Mouse (Mus musculus): ENCODE measurements around the gene Flad1. TPM values are rescaled to one million over a fixed set of nuclear protein-coding genes. Genes with fewer than 3 reads are reported as not detected.

Flad1 gene
- polyA plus RNA-seq, 1 experiment: 17.6 TPM

DNA sequence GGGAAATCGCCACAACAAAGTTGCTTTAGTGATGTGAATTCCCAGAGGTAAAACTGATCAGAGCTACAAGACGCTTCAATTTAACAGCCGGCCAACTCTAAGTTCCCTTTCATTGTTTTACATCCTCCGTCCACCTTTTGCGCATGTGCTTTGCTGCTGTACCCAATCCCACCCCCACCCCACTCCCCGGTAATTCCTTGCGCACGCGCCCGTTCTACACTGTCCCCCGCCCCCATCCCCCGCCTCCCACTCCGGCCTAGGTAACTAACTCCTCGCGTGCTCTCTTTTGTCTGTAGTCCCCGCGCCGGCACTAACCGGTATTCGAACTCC lies 6.1 kb upstream of the Flad1 start:
- Histone ChIP-seq H3K27ac (ENCODE audit: control insufficient read depth, insufficient read depth, low read depth, low read length, poor library complexity) (peak overlapping the region; percentile 57), H3K4me1 (ENCODE audit: control insufficient read depth, insufficient read depth, low read length) (peaks cover 3% of the 10 kb centered on the region; the same call in 1 of the 2 replicates)
- 1% methylated on average over 20 of the region's 20 CpGs for WGBS

DNA sequence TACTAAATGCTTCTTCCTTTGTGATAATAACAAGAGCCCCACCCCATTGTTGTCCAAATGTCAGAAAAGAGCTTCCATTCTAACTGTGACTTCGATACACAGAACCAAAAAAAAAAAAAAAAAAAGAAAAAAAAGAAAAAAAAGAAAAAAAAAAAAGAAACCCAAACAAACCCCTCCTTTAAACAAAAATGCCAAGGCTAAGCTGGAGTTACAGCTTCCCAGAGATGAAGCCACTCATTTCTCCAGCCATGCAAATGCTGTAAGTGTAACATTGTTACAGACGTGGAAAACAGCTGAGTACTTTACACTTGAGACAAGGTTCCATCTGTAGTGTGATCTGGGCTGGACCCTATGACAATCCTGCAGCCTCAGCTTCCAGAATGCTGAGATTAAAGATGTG lies 5.5 kb upstream of the Flad1 start:
- WGBS: 28% methylated on average over 2 of the region's 2 CpGs
- no peak for TF ChIP-seq POLR2A (IDR thresholded peaks at IDR 0.05; ENCODE audit: borderline replicate concordance, control insufficient read depth, low read depth, low read length)
- TF ChIP-seq CTCF (IDR thresholded peaks at IDR 0.05; ENCODE audit: control insufficient read depth, insufficient read depth, low read length): no peak
- Histone ChIP-seq H3K4me3 (replicated peaks; ENCODE audit: control insufficient read depth, low read depth, low read length) (peak overlapping the region; percentile 49), H3K4me1 (ENCODE audit: control insufficient read depth, insufficient read depth, low read length) (peaks cover 2% of the 10 kb centered on the region; the same call in 1 of the 2 replicates), H3K27ac (ENCODE audit: control insufficient read depth, insufficient read depth, low read depth, low read length, poor library complexity) (no peak overlapping the region)

More for the DNA sequence above, 6.1 kb upstream of the Flad1 start:
- TF ChIP-seq POLR2A (IDR thresholded peaks at IDR 0.05; ENCODE audit: borderline replicate concordance, control insufficient read depth, low read depth, low read length): no peak
- no peak for TF ChIP-seq CTCF (IDR thresholded peaks at IDR 0.05; ENCODE audit: control insufficient read depth, insufficient read depth, low read length)
- peak overlapping the region; percentile 90 for H3K4me3 ChIP-seq (replicated peaks; ENCODE audit: control insufficient read depth, low read depth, low read length)

DNA sequence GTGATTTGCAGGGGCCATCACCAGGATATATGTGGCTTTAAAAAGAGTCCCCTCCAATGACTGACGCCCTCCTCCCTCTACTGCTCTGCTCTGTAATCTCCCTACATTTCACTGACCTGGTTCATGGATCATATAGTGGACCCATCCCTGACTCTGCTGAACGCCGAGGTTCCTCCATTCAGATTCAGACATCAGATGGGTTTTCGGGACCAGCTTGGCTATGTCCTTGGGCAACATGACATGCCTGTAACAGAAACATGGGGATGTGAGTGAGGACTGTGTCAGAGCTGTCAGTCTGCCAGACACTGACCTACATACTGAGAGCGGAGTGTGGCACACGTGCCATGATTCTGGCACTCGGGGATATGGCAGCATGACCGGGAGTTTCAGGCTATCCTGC lies 4.5 kb upstream of the Flad1 start:
- H3K4me1 ChIP-seq (ENCODE audit: control insufficient read depth, insufficient read depth, low read length): peaks cover 2% of the 10 kb centered on the region; the same call in 1 of the 2 replicates
- no peak overlapping the region for H3K4me3 ChIP-seq (replicated peaks; ENCODE audit: control insufficient read depth, low read depth, low read length)
- H3K27ac ChIP-seq (ENCODE audit: control insufficient read depth, insufficient read depth, low read depth, low read length, poor library complexity): no peak overlapping the region
- TF ChIP-seq POLR2A (IDR thresholded peaks at IDR 0.05; ENCODE audit: borderline replicate concordance, control insufficient read depth, low read depth, low read length) (no peak), CTCF (IDR thresholded peaks at IDR 0.05; ENCODE audit: control insufficient read depth, insufficient read depth, low read length) (no peak)
- WGBS: 95% methylated on average over 8 of the region's 8 CpGs

DNA sequence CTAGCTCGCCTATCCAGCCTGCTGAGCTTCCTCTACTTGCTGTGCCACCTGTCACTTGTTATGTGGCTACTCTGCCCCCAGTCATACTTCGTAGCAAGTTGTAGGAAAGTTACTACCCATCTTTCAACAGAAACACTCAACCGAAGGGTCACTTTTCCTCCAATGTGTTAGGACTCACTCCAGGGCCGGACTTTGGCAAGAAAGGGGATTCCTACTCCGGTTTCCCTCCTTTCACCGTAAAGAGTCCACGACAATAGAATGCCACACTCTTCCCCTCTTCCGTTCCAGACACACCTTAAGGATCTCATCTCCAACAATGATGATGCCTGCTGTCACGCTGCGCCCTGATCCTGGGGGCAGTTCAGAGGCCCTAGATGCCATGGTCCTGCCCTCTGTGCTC lies 806 bp downstream of the Flad1 start:
- H3K4me1 ChIP-seq (ENCODE audit: control insufficient read depth, insufficient read depth, low read length): no peaks in the 10 kb centered on the region
- no peak overlapping the region for H3K27ac ChIP-seq (ENCODE audit: control insufficient read depth, insufficient read depth, low read depth, low read length, poor library complexity)
- H3K4me3 ChIP-seq (replicated peaks; ENCODE audit: control insufficient read depth, low read depth, low read length): peak overlapping the region; percentile 73
- no peak for TF ChIP-seq CTCF (IDR thresholded peaks at IDR 0.05; ENCODE audit: control insufficient read depth, insufficient read depth, low read length)
- TF ChIP-seq POLR2A (IDR thresholded peaks at IDR 0.05; ENCODE audit: borderline replicate concordance, control insufficient read depth, low read depth, low read length): no peak
- 77% methylated on average over 10 of the region's 10 CpGs for WGBS

DNA sequence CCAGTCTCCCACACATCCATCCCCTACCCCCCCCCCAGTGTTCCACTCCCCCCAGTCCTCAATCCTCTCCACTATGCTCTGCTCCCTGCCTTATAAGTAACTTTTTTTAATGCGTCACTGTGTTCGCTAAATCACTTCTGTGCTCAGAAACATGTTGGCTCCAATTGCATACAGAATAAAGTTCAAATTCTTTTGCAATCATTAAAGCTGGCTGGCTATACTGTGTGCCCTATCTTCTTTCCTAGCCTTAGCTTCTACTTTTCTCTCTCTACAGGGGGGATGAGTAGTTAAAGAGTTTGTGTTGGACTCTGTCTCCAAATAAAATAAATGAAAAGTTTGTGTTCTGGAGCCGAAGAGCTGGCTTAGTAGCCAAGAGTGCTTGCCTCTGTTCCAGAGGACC lies 2.0 kb downstream of the Flad1 start:
- 90% methylated on average over 3 of the region's 3 CpGs for WGBS
- no peaks in the 10 kb centered on the region for H3K4me1 ChIP-seq (ENCODE audit: control insufficient read depth, insufficient read depth, low read length)
- H3K4me3 ChIP-seq (replicated peaks; ENCODE audit: control insufficient read depth, low read depth, low read length): no peak overlapping the region
- no peak for TF ChIP-seq POLR2A (IDR thresholded peaks at IDR 0.05; ENCODE audit: borderline replicate concordance, control insufficient read depth, low read depth, low read length)
- TF ChIP-seq CTCF (IDR thresholded peaks at IDR 0.05; ENCODE audit: control insufficient read depth, insufficient read depth, low read length): no peak
- no peak overlapping the region for H3K27ac ChIP-seq (ENCODE audit: control insufficient read depth, insufficient read depth, low read depth, low read length, poor library complexity)

DNA sequence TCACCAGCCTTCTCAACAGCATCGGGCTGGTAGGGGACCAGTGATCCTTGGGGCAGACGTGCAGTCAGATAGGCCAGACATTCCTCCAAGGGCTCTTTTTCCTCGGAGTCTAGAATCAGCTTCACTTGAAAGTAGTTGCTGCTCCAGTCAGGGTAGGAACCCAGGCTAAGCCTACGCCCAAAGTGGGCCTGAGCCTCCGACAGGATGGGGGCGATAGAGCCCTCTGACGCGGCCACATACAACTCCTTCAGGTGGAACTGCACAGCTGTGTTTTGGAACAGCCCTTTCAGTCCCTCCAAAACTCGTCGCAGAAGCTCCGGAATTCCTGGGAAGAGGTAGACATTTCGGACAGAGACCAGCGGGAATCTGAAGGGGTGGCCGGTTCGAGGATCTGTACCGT lies 3.2 kb downstream of the Flad1 start:
- 90% methylated on average over 16 of the region's 16 CpGs for WGBS
- H3K4me1 ChIP-seq (ENCODE audit: control insufficient read depth, insufficient read depth, low read length): no peaks in the 10 kb centered on the region
- H3K27ac ChIP-seq (ENCODE audit: control insufficient read depth, insufficient read depth, low read depth, low read length, poor library complexity): no peak overlapping the region
- H3K4me3 ChIP-seq (replicated peaks; ENCODE audit: control insufficient read depth, low read depth, low read length): no peak overlapping the region
- no peak for TF ChIP-seq CTCF (IDR thresholded peaks at IDR 0.05; ENCODE audit: control insufficient read depth, insufficient read depth, low read length)
- TF ChIP-seq POLR2A (IDR thresholded peaks at IDR 0.05; ENCODE audit: borderline replicate concordance, control insufficient read depth, low read depth, low read length): no peak

DNA sequence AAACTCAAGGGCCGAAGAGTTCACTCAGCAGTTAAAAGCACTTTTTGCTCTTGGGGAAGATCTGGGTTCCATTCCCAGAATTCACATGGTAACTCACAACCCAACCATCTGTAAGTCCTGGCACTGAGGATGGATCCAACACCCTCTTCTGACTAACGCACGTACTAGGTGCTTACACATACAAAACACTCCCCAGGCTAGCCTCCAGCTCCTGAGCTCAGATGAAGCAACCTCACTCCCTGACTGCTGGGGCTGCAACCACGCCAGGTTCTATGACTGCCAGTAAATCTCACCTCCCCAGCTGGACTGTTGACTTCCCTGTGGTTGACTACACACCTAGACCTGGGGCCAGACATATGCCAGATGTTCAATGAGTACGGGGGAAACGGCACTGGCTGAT lies 4.8 kb downstream of the Flad1 start:
- 88% methylated on average over 6 of the region's 6 CpGs for WGBS
- no peaks in the 10 kb centered on the region for H3K4me1 ChIP-seq (ENCODE audit: control insufficient read depth, insufficient read depth, low read length)
- H3K4me3 ChIP-seq (replicated peaks; ENCODE audit: control insufficient read depth, low read depth, low read length): no peak overlapping the region
- H3K27ac ChIP-seq (ENCODE audit: control insufficient read depth, insufficient read depth, low read depth, low read length, poor library complexity): no peak overlapping the region
- TF ChIP-seq POLR2A (IDR thresholded peaks at IDR 0.05; ENCODE audit: borderline replicate concordance, control insufficient read depth, low read depth, low read length) (no peak), CTCF (IDR thresholded peaks at IDR 0.05; ENCODE audit: control insufficient read depth, insufficient read depth, low read length) (no peak)

DNA sequence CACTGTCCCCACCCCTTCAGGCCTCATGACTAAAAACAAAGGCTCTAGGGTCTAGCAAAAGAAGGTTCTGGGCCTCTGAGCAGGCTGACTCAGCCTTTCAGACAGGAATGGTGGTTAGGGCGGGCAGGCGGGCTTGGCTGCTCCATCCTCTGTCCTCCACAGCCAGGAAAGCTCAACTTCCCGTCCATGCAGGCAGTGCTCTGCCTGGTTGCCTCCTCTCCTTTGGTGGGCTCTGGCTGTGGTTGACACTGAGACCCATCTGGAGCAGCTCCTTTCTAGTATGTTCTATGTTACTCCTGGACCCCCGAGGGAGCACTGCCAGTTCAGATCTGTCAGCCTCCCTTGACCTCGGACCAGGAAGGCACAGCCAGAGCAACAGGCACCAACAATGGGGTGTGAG lies 9.0 kb downstream of the Flad1 start, which contains the start of gene Lenep:
TSS of gene Lenep (minus strand) at position 101 of the 400 bp plus-strand sequence.
- TF ChIP-seq CTCF (IDR thresholded peaks at IDR 0.05; ENCODE audit: control insufficient read depth, insufficient read depth, low read length) (no peak), POLR2A (IDR thresholded peaks at IDR 0.05; ENCODE audit: borderline replicate concordance, control insufficient read depth, low read depth, low read length) (no peak)
- 82% methylated on average over 5 of the region's 5 CpGs for WGBS
- Histone ChIP-seq H3K27ac (ENCODE audit: control insufficient read depth, insufficient read depth, low read depth, low read length, poor library complexity) (no peak within 1 kb of the TSS), H3K4me3 (replicated peaks; ENCODE audit: control insufficient read depth, low read depth, low read length) (no peak within 1 kb of the TSS), H3K4me1 (ENCODE audit: control insufficient read depth, insufficient read depth, low read length) (no peaks in the 10 kb centered on the region)

DNA sequence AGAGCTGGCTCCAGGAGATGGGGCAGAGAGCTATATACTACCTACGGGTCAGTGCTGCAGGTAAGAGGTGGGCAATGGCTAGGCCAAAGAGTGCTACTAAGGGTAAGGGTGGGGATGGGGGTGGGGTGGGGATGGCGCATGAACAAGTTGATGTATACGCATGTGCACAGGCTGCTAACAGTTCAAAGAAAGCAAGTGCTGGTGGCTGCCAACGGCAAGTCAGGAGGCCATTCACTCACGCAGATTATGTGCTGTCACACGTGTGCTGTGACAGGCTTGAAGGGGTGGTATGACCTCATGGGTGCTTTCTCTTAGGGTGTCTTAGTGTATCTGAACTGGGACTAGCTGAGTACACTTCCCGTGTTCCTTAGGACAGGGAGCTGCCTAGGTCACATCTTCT lies 10.3 kb downstream of the Flad1 start:
- H3K4me3 ChIP-seq (replicated peaks; ENCODE audit: control insufficient read depth, low read depth, low read length): no peak overlapping the region
- H3K4me1 ChIP-seq (ENCODE audit: control insufficient read depth, insufficient read depth, low read length): no peaks in the 10 kb centered on the region
- WGBS: 89% methylated on average over 7 of the region's 7 CpGs
- no peak overlapping the region for H3K27ac ChIP-seq (ENCODE audit: control insufficient read depth, insufficient read depth, low read depth, low read length, poor library complexity)
- TF ChIP-seq POLR2A (IDR thresholded peaks at IDR 0.05; ENCODE audit: borderline replicate concordance, control insufficient read depth, low read depth, low read length) (no peak), CTCF (IDR thresholded peaks at IDR 0.05; ENCODE audit: control insufficient read depth, insufficient read depth, low read length) (no peak)
